Mouse (Mus musculus): ENCODE measurements at regions not wholly inside any gene's neighbourhood (a gene's known extent, or its start where the extent isn't known, plus 50 kb on each side); places are given as distances from the start of the nearest gene placed in this dataset.

DNA sequence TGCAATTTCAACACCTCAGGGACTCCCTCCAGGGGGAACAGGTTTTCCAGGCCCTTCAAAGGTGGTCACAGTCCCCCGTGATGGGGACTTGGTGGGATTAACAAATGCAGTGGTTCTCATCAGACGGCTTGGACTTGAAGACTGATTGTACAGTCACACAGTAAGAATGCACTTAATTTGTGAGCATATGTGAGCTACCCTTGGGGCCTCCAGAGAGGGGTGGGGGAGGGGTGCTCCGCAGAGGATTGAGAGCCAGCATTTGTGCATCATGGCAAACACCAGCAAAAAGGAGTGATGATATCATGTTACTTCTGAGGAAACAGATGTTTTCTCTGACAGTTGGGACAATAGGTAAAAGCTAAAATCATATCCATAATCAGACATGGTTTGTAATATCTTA is 59.2 kb upstream of the Smarca2 start:
- no peak for DNase-seq (ENCODE audit: low read depth, low spot score)
- Histone ChIP-seq H3K9ac (ENCODE audit: control insufficient read depth, low read depth, low read length, poor library complexity, severe bottlenecking) (no peak overlapping the region), H3K4me1 (ENCODE audit: control insufficient read depth in 1 of 2, insufficient read depth in 2 of 2, low read length in 2 of 2) (no peaks in the 10 kb centered on the region), H3K9me3 (replicated peaks; ENCODE audit: insufficient read depth, low read length) (no peaks in the 10 kb centered on the region), H3K27ac (ENCODE audit: control insufficient read depth, low read depth, low read length) (no peak overlapping the region), H3K4me3 (ENCODE audit: control insufficient read depth in 1 of 2, insufficient read depth in 1 of 2, low read depth in 2 of 2, low read length in 2 of 2) (no peak overlapping the region), H3K27me3 (ENCODE audit: control insufficient read depth in 1 of 2, insufficient read depth in 2 of 2, low read length in 2 of 2) (no peaks in the 10 kb centered on the region), H3K36me3 (ENCODE audit: control insufficient read depth in 1 of 2, insufficient read depth in 2 of 2, low read length in 2 of 2) (no peaks in the 10 kb centered on the region), H3K79me2 (ENCODE audit: control insufficient read depth, insufficient read depth, low read length, poor library complexity) (no peaks in the 10 kb centered on the region)
- no peak for TF ChIP-seq BHLHE40 (IDR thresholded peaks at IDR 0.05; ENCODE audit: borderline replicate concordance, low read depth, low read length)
- no peak for TF ChIP-seq MAZ (IDR thresholded peaks at IDR 0.05; ENCODE audit: low read depth, low read length)
- no peak for TF ChIP-seq GATA1 (IDR thresholded peaks at IDR 0.05; ENCODE audit: low read depth, low read length)
- TF ChIP-seq USF2 (IDR thresholded peaks at IDR 0.05; ENCODE audit: borderline replicate concordance in 1 of 2, insufficient read depth in 1 of 2, low read depth in 1 of 2, low read length in 2 of 2) = no peak
- TF ChIP-seq UBTF (IDR thresholded peaks at IDR 0.05; ENCODE audit: borderline replicate concordance, insufficient read depth, low read depth, low read length) = no peak
- TF ChIP-seq GABPA (IDR thresholded peaks at IDR 0.05; ENCODE audit: low read depth, low read length) = no peak
- TF ChIP-seq MYC (IDR thresholded peaks at IDR 0.05; ENCODE audit: low read depth, low read length) = no peak
- no peak for TF ChIP-seq POLR2AphosphoS5 (IDR thresholded peaks at IDR 0.05; ENCODE audit: borderline replicate concordance, low read depth, low read length)
- no peak for TF ChIP-seq ZC3H11A (IDR thresholded peaks at IDR 0.05; ENCODE audit: low read depth, low read length)
- no peak for TF ChIP-seq NRF1 (IDR thresholded peaks at IDR 0.05; ENCODE audit: insufficient read depth, low read depth, low read length, poor library complexity, severe bottlenecking)
- TF ChIP-seq POLR2AphosphoS2 (IDR thresholded peaks at IDR 0.05; ENCODE audit: low read length) = no peak
- no peak for TF ChIP-seq CHD2 (IDR thresholded peaks at IDR 0.05; ENCODE audit: low read length)
- TF ChIP-seq USF1 (IDR thresholded peaks at IDR 0.05; ENCODE audit: low read depth, low read length) = no peak
- no peak for TF ChIP-seq MXI1 (IDR thresholded peaks at IDR 0.05; ENCODE audit: low read depth, low read length)
- TF ChIP-seq MAX (IDR thresholded peaks at IDR 0.05; ENCODE audit: low read length) = no peak
- TF ChIP-seq TBP (IDR thresholded peaks at IDR 0.05; ENCODE audit: low read depth, low read length) = no peak
- TF ChIP-seq KAT2A (conservative IDR thresholded peaks at IDR 0.05; ENCODE audit: low read depth, low read length) = no peak
- TF ChIP-seq TCF12 (IDR thresholded peaks at IDR 0.05; ENCODE audit: low read depth, low read length) = no peak

DNA sequence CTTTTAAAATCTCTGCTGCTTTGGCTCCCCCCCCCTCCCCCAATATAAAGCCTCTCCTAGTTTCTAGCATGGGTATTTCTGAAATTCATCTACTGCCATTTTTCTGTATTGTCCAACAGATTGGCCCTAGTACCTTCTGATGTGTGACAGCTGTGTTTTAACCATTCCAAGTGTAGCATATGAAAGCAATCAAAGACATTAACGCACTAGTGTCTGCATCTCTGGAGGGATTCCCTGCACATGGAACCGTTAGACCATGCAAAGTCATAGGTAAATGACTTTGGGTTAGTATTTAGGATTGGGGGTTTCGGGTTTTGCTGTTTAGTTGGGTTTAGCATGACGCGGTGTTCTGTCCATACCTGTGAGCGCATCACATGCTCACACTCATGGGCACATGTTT is 57.3 kb upstream of the Smarca2 start:
- no peak overlapping the region for H3K4me3 ChIP-seq (ENCODE audit: control insufficient read depth in 1 of 2, insufficient read depth in 1 of 2, low read depth in 2 of 2, low read length in 2 of 2)
- TF ChIP-seq ZNF384 (IDR thresholded peaks at IDR 0.05; ENCODE audit: low read depth, low read length) = no peak
- TF ChIP-seq EP300 (IDR thresholded peaks at IDR 0.05; ENCODE audit: low read depth in 1 of 2, low read length in 2 of 2) = no peak
- no peak for TF ChIP-seq TAL1 (IDR thresholded peaks at IDR 0.05; ENCODE audit: low read length)
- TF ChIP-seq MAFK (IDR thresholded peaks at IDR 0.05; ENCODE audit: borderline replicate concordance, low read depth, low read length) = no peak
- TF ChIP-seq USF2 (IDR thresholded peaks at IDR 0.05; ENCODE audit: borderline replicate concordance in 1 of 2, insufficient read depth in 1 of 2, low read depth in 1 of 2, low read length in 2 of 2) = no peak
- no peak for TF ChIP-seq SMC3 (IDR thresholded peaks at IDR 0.05; ENCODE audit: low read depth, low read length)
- no peak for TF ChIP-seq POLR2AphosphoS2 (IDR thresholded peaks at IDR 0.05; ENCODE audit: low read length)
- TF ChIP-seq KAT2A (conservative IDR thresholded peaks at IDR 0.05; ENCODE audit: low read depth, low read length) = no peak
- no peak for TF ChIP-seq GATA1 (IDR thresholded peaks at IDR 0.05; ENCODE audit: low read depth, low read length)
- no peak for TF ChIP-seq RAD21 (IDR thresholded peaks at IDR 0.05; ENCODE audit: low read depth, low read length)
- no peak for TF ChIP-seq CHD1 (IDR thresholded peaks at IDR 0.05; ENCODE audit: low read depth, low read length)
- no peak for TF ChIP-seq UBTF (IDR thresholded peaks at IDR 0.05; ENCODE audit: borderline replicate concordance, insufficient read depth, low read depth, low read length)
- no peak for TF ChIP-seq ZMIZ1 (IDR thresholded peaks at IDR 0.05; ENCODE audit: low read depth, low read length)
- no peak for TF ChIP-seq POLR2AphosphoS5 (IDR thresholded peaks at IDR 0.05; ENCODE audit: borderline replicate concordance, low read depth, low read length)
- TF ChIP-seq USF1 (IDR thresholded peaks at IDR 0.05; ENCODE audit: low read depth, low read length) = no peak
- TF ChIP-seq NELFE (IDR thresholded peaks at IDR 0.05; ENCODE audit: low read depth, low read length) = no peak
- TF ChIP-seq ELF1 (IDR thresholded peaks at IDR 0.05; ENCODE audit: low read depth, low read length) = no peak
- no peak for TF ChIP-seq MAX (IDR thresholded peaks at IDR 0.05; ENCODE audit: low read length)
- TF ChIP-seq HCFC1 (IDR thresholded peaks at IDR 0.05; ENCODE audit: low read depth, low read length) = no peak
- no peak for DNase-seq (ENCODE audit: low read depth, low spot score)
- H3K4me1 ChIP-seq (ENCODE audit: control insufficient read depth in 1 of 2, insufficient read depth in 2 of 2, low read length in 2 of 2) = no peaks in the 10 kb centered on the region
- H3K9ac ChIP-seq (ENCODE audit: control insufficient read depth, low read depth, low read length, poor library complexity, severe bottlenecking) = no peak overlapping the region
- H3K27ac ChIP-seq (ENCODE audit: control insufficient read depth, low read depth, low read length) = no peak overlapping the region
- no peaks in the 10 kb centered on the region for H3K9me3 ChIP-seq (replicated peaks; ENCODE audit: insufficient read depth, low read length)
- H3K27me3 ChIP-seq (ENCODE audit: control insufficient read depth in 1 of 2, insufficient read depth in 2 of 2, low read length in 2 of 2) = no peaks in the 10 kb centered on the region
- no peaks in the 10 kb centered on the region for H3K36me3 ChIP-seq (ENCODE audit: control insufficient read depth in 1 of 2, insufficient read depth in 2 of 2, low read length in 2 of 2)
- H3K79me2 ChIP-seq (ENCODE audit: control insufficient read depth, insufficient read depth, low read length, poor library complexity) = no peaks in the 10 kb centered on the region
